Mouse (Mus musculus) adipocyte (in vitro differentiated cells): ENCODE measurements at regions not wholly inside any gene's neighbourhood (a gene's known extent, or its start where the extent isn't known, plus 50 kb on each side); places are given as distances from the start of the nearest gene placed in this dataset.

Experiments used
- DNase-seq: peaks from one replicate; pipeline ENCODE4 v3.0.0-alpha.2; 2016; ENCODE audit warnings: low spot score

GRCm38 (mm10) chr13:116017886-116018285 lies 291.6 kb downstream of the Isl1 start:
- no peak for DNase-seq

DNA sequence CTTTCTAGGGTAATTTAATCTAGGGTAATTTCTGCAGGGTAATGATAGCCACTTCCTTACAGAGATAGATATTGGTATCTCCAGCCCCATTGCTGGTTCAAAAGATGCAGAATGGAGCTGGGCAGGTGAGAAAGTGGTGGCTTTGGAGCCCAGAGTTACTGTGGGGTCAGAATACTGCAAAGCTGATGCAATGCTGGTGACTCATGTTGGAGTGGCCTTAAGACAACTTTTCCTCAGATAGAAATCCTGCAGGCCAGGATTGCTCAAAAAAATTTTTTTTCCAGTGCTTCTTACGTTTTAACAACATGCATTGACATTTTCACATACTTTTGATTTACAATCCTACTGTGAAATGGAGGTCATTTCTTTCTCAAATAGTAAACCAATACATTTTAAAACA lies 305.8 kb downstream of the Isl1 start:
- DNase-seq = peak; percentile 30

GRCm38 (mm10) chr13:116002391-116002899 lies 307.0 kb downstream of the Isl1 start:
- peak; percentile 98 for DNase-seq

DNA sequence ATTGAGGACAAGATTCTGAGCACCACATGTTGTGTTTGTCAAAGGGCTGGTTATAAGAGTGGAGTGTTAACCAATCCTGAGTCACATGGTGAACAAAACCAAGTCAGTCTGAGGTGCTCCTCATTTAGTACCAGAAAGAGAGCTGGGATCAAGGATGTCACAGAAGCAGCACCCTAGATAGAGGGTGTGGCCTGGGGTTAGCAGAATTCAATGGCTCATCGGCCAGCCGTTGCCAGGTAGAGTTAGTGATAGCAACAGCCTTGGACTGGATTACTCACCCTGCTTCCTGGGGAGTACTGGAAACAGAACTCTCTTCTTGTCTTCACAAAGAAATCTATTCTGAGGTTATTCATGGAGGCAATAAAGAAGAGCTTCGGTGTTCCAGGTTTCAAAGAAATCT lies 318.9 kb downstream of the Isl1 start:
- no peak for DNase-seq

DNA sequence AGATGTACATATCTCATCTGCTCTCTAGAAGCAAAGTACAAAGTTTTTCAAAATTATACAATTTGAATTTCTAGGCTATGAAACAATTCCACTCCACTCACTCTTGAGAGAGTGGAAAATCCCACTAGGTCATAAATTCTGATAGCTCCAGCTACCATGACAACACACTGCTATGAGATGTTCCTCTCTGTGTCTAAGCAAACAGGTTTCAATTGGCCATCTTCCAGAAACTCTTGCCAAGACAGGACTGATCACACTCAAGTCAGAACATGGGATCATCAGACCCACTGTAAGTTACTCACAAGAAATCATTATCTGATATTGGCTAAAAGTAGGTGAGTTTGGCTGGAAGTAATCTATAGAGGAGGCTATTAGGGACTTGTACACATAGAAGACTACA lies 320.4 kb downstream of the Isl1 start:
- DNase-seq = no peak

GRCm38 (mm10) chr13:115986282-115986681 lies 323.2 kb downstream of the Isl1 start:
- no peak for DNase-seq

GRCm38 (mm10) chr13:115985715-115986114 lies 323.8 kb downstream of the Isl1 start:
- DNase-seq = no peak

DNA sequence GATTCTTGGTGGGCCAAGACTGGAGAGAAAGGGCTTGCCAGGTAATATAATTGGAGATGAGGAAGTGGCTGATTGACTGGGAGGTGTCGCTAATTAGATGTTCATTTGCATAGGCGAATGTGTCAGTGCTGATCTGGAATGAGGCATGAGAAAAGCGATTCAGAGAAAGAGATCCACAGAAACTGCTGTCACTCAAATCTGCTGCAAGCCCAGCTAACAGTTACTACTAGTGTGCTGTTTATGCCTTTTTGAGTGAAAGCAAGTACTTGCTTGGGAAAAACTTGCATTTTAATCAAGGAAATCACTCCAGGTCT lies 331.6 kb downstream of the Isl1 start:
- DNase-seq = no peak

DNA sequence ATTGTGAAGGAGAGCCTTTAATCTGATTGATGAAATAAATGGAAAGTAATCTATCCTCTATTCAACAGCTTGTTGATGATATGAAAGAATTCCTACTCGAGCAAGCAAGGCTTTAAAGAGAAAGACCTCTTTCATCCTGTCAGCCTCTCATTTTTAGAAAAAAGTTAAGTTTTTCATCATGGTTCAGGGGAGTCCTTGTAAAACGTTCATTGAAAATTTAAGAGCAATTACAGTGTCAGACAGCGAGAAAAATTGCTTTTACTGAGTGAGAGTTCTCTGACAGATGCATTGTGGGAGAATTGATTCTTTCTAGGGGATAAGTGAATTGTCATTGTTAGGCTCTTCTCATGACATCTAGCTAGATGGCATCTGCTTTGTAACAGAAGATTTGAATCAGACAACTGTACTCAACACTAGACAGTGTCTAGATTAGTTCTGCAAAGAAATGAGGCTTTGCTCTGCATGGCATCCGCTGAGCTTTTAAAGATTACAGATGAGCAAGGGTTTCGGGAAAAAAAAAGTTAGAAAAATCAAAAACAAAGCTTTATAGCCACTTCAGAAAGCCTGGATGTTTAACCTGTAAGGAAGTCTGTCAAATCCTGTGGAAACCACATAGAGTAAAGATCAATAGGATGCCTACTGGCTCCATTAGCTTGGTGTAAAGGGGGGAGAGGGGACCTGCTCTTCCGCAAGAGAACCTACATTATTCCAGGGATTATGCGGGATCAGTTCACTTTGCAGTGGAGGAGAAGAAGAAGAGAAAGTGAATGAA lies 332.2 kb downstream of the Isl1 start:
- no peak for DNase-seq
